Mouse (Mus musculus): ENCODE measurements around the gene Spo11. TPM values are rescaled to one million over a fixed set of nuclear protein-coding genes. Genes with fewer than 3 reads are reported as not detected.
A peak's percentile ranks its signal among the peaks of the same experiment; 100 is the strongest.

Spo11 gene
- not detected in 2 replicates for polyA plus RNA-seq (2012; ENCODE audit: insufficient read depth, insufficient read length, missing spikeins)

DNA sequence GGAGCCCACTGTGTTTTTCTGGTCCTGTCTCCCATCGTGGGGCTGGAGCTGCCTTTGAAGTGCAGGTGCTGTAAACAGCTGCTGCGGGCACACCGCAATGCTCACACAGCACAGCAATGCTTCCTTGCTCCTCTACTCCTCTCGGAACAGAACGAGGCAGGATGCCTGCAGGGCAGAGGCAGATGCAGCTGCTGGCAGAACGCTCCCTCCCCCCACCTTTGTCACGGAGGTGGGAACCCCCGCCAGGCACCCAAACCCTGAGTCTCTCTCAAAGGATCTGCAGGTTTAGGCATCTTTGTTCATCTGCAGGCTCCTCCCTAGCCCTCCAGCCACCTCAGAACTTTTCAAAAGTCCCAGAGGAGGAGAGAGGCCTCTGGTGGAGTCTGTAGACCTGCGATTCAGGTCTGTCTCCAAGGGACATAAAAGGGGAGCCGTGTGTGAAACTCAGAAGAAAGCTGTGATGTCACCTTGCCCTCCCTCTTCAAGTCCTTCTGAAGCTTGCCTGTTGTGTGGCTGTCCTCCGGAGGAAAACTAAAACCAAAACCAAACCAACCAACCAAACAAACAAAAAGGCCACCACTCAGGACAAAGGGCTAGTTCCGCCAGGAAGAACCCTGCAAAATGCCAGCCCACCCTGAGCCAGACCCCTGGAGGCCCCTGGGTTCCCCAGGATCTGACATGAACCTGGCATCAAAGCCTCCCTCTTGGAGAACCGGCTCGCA is at the start of gene Spo11:
Spo11 (plus strand) TSS at position 292 of the 722 bp plus-strand sequence.
- no peaks in the 10 kb centered on the region for H3K4me1 ChIP-seq (ENCODE audit: control insufficient read depth, insufficient read depth, insufficient read length, low read length)
- H3K4me3 ChIP-seq (ENCODE audit: insufficient read depth, low read depth, low read length), result peak within 1 kb of the TSS; percentile 37
- no peak within 1 kb of the TSS for H3K27ac ChIP-seq (replicated peaks; ENCODE audit: low read depth, low read length)

DNA sequence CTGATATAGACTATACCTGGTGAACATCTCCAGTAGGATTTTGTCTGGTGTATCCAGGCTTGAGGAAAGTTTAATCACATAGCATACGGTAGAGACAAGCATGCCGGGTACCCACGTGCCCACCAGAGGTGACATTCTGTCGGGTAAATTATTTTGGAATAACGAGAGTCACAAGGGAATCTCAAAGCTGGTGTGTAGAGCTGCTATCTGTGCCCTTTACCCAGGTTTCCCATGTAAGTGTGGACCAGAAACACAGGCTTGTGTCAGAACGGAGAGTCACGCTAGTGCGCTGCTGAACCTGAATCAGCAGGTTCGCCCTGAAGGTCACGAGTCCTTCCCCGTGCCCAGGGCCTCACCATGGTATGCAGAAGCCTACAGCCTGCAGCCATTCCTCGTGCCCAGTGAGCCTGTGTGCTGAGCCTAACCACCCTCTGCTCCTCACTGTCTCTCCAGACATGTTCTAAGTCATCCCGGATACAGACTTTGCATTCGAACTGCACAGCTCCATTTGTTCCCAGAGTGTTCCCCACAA is 47.5 kb upstream of the Spo11 start:
- no peak overlapping the region for H3K4me3 ChIP-seq (ENCODE audit: insufficient read depth, low read depth, low read length)
- no peak overlapping the region for H3K27ac ChIP-seq (replicated peaks; ENCODE audit: low read depth, low read length)
- H3K4me1 ChIP-seq (ENCODE audit: control insufficient read depth, insufficient read depth, insufficient read length, low read length), result no peaks in the 10 kb centered on the region

DNA sequence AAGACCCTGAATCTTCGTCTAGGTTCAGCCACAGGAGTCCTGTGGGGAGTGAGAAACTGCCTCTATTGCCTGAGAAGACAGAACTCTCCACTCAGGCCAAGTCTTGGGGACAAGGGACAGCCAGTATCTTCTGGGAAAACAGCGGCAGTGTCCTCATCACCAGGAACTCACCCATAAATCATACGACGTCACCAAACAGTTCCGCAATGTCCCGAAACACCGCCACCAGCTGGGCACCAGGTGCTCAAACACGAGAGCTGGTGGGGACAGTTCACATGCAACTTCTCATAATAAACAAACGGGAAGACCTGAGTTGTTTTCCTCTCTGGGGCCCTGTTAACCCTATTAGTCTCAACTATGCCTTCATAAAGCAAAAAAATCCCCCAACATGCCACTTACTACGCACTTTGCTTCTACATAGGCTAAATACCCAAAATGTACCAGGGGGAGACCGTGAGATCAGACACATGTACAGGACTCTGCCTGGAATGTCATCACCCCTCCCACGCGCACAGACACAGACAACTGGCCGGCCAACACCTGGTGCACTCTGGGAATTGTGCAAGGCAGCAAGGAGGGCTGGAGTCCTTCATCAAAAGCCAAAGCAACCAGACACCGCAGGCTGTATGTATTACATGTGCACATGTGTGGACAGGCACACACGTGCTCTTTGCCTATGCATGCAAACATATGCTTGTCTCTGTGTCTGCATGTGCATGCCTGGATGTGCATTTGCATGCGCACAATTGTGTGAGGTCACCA is 46.2 kb upstream of the Spo11 start:
- no peak overlapping the region for H3K27ac ChIP-seq (replicated peaks; ENCODE audit: low read depth, low read length)
- H3K4me1 ChIP-seq (ENCODE audit: control insufficient read depth, insufficient read depth, insufficient read length, low read length), result no peaks in the 10 kb centered on the region
- H3K4me3 ChIP-seq (ENCODE audit: insufficient read depth, low read depth, low read length), result no peak overlapping the region

- no peak overlapping the region for H3K27ac ChIP-seq (replicated peaks; ENCODE audit: low read depth, low read length)
- no peaks in the 10 kb centered on the region for H3K4me1 ChIP-seq (ENCODE audit: control insufficient read depth, insufficient read depth, insufficient read length, low read length)
- no peak overlapping the region for H3K4me3 ChIP-seq (ENCODE audit: insufficient read depth, low read depth, low read length)
Measured at GRCm38 (mm10) chr2:172933631-172934419, 43.7 kb upstream of the Spo11 start.

DNA sequence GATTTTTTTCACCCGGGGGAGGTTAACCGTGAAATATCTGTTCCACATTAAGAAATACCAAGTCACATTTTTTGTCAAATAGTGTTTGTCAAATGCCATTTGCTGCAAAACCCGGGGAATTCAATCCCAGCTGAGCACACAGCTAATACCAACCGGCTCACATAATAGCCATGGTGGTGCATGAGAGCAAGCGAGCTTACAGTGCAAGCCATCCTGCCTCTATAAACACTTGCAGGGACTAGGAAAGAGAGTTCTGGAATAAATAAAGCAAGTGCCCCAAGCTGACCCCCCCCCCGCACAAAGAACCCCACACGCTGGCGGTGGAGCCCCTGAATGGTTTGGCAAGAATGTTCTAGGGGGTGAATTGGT is 43.1 kb upstream of the Spo11 start:
- Histone ChIP-seq H3K4me3 (ENCODE audit: insufficient read depth, low read depth, low read length) (no peak overlapping the region), H3K4me1 (ENCODE audit: control insufficient read depth, insufficient read depth, insufficient read length, low read length) (no peaks in the 10 kb centered on the region), H3K27ac (replicated peaks; ENCODE audit: low read depth, low read length) (no peak overlapping the region)

- H3K4me3 ChIP-seq (ENCODE audit: insufficient read depth, low read depth, low read length), result no peak overlapping the region
- H3K4me1 ChIP-seq (ENCODE audit: control insufficient read depth, insufficient read depth, insufficient read length, low read length), result no peaks in the 10 kb centered on the region
- no peak overlapping the region for H3K27ac ChIP-seq (replicated peaks; ENCODE audit: low read depth, low read length)
Measured at GRCm38 (mm10) chr2:172934891-172935740, 42.4 kb upstream of the Spo11 start.

GRCm38 (mm10) chr2:172935776-172936562 is 41.5 kb upstream of the Spo11 start:
- Histone ChIP-seq H3K4me3 (ENCODE audit: insufficient read depth, low read depth, low read length) (no peak overlapping the region), H3K27ac (replicated peaks; ENCODE audit: low read depth, low read length) (no peak overlapping the region), H3K4me1 (ENCODE audit: control insufficient read depth, insufficient read depth, insufficient read length, low read length) (no peaks in the 10 kb centered on the region)

DNA sequence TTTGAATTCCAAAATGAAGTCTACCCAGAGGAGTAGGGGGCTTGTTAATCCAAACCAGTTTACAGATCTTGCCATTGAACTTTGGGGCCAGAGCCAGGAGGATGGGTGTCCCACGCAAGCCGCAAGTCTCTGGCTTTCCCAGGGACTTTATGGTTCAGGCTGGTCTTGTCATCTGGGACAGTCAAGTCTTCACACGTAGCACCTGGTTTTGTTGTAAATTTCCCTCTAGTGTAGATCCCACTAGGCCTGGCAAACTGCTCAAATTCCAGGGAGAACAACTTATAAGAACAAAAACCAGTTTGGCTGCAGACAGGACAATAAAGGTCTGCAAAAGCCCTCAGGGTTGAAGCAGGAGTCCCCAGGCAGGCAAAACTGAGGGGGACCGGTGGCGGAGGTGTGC is 40.7 kb upstream of the Spo11 start:
- Histone ChIP-seq H3K4me3 (ENCODE audit: insufficient read depth, low read depth, low read length) (no peak overlapping the region), H3K27ac (replicated peaks; ENCODE audit: low read depth, low read length) (no peak overlapping the region), H3K4me1 (ENCODE audit: control insufficient read depth, insufficient read depth, insufficient read length, low read length) (no peaks in the 10 kb centered on the region)

DNA sequence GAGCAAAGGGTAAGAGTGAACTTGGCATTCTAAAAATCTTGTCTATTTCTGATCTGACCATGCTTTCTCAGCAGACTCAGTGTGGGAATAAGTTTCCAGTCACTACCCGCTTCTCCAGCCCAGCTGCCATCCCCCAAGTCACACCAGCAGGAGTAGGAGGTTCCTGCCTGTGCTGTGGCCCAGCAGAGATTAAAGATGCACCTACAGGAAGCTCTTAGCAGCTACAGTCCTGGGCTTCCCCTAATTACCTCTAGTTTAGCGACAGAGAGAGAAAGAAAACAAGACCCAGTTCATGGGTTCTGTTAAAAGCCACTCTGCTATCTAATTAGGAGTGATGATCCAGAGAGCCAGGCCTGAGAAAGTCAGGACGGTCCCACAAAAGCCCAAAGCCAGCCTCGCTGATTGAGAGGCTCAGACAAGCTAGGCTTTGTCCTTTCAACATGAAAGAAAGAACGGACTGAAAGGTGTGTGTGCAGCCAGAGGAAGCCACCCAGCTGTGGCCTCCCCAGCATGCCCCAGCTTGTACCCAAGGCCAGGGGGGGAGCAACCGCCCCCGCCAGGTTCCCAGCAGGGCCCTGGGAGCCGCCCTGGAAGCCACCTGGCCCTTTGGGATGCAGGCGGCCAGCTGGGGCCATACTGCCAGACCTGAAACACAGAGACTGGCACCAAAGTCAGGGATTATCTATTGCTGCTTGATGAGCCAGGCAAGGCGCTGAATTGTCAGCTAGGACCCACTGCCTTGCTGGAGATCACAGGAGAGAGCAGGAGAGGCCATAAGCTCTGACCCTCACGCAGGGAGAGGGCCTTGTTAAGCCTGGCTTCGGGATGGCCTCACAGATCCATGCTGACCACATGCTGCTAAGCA is 39.9 kb upstream of the Spo11 start:
- Histone ChIP-seq H3K27ac (replicated peaks; ENCODE audit: low read depth, low read length) (no peak overlapping the region), H3K4me1 (ENCODE audit: control insufficient read depth, insufficient read depth, insufficient read length, low read length) (no peaks in the 10 kb centered on the region), H3K4me3 (ENCODE audit: insufficient read depth, low read depth, low read length) (no peak overlapping the region)

GRCm38 (mm10) chr2:172938761-172939638 is 38.5 kb upstream of the Spo11 start:
- Histone ChIP-seq H3K4me1 (ENCODE audit: control insufficient read depth, insufficient read depth, insufficient read length, low read length) (no peaks in the 10 kb centered on the region), H3K4me3 (ENCODE audit: insufficient read depth, low read depth, low read length) (no peak overlapping the region), H3K27ac (replicated peaks; ENCODE audit: low read depth, low read length) (no peak overlapping the region)

GRCm38 (mm10) chr2:172939639-172940002 is 37.9 kb upstream of the Spo11 start:
- no peaks in the 10 kb centered on the region for H3K4me1 ChIP-seq (ENCODE audit: control insufficient read depth, insufficient read depth, insufficient read length, low read length)
- peak overlapping the region; percentile 41; the same call in 1 of the 2 replicates for H3K4me3 ChIP-seq (ENCODE audit: insufficient read depth, low read depth, low read length)
- H3K27ac ChIP-seq (replicated peaks; ENCODE audit: low read depth, low read length), result no peak overlapping the region

- Histone ChIP-seq H3K4me1 (ENCODE audit: control insufficient read depth, insufficient read depth, insufficient read length, low read length) (no peaks in the 10 kb centered on the region), H3K4me3 (ENCODE audit: insufficient read depth, low read depth, low read length) (peak within 1 kb of the TSS; percentile 41), H3K27ac (replicated peaks; ENCODE audit: low read depth, low read length) (no peak within 1 kb of the TSS)
Measured at GRCm38 (mm10) chr2:172940003-172940798, 37.3 kb upstream of the Spo11 start, which contains the start of gene Bmp7. Gene Bmp7 (minus strand): TSS chr2:172940321.

All from brown adipose tissue, adult 24 weeks (tissue).